Mouse (Mus musculus) cerebellum, adult 9-10 months (tissue): Measurements from ENCODE around the gene Dusp5.

Experiments
- DNase-seq: peaks from one replicate; pipeline ENCODE4 v3.0.0; 2022

Gene Dusp5

GRCm38 (mm10) chr19:53519549-53519948 is 9.4 kb upstream of the Dusp5 start:
- DNase-seq: no peak

GRCm38 (mm10) chr19:53519981-53520380 is 8.9 kb upstream of the Dusp5 start:
- DNase-seq: no peak

- no peak for DNase-seq
Measured at GRCm38 (mm10) chr19:53521137-53521795, 7.6 kb upstream of the Dusp5 start.

- no peak for DNase-seq
Measured at GRCm38 (mm10) chr19:53527480-53527879, 1.4 kb upstream of the Dusp5 start.

- DNase-seq: peak; percentile 61
Measured at GRCm38 (mm10) chr19:53528131-53528621, 733 bp upstream of the Dusp5 start.

GRCm38 (mm10) chr19:53529455-53529704 is 471 bp downstream of the Dusp5 start:
- no peak for DNase-seq

- peak; percentile 68 for DNase-seq
Measured at GRCm38 (mm10) chr19:53529705-53530562, 1.0 kb downstream of the Dusp5 start.

- peak; percentile 64 for DNase-seq
Measured at GRCm38 (mm10) chr19:53531416-53531815, 2.5 kb downstream of the Dusp5 start.

- DNase-seq: peak; percentile 82
Measured at GRCm38 (mm10) chr19:53532021-53532420, 3.1 kb downstream of the Dusp5 start.

GRCm38 (mm10) chr19:53532676-53533075 is 3.8 kb downstream of the Dusp5 start:
- peak; percentile 54 for DNase-seq

GRCm38 (mm10) chr19:53533236-53533635 is 4.3 kb downstream of the Dusp5 start:
- DNase-seq: peak; percentile 53

- no peak for DNase-seq
Measured at GRCm38 (mm10) chr19:53533810-53534601, 5.1 kb downstream of the Dusp5 start.

- DNase-seq: peak; percentile 78
Measured at GRCm38 (mm10) chr19:53534757-53535410, 6.0 kb downstream of the Dusp5 start.

GRCm38 (mm10) chr19:53535421-53535820 is 6.5 kb downstream of the Dusp5 start:
- peak; percentile 68 for DNase-seq

- no peak for DNase-seq
Measured at GRCm38 (mm10) chr19:53536251-53536650, 7.3 kb downstream of the Dusp5 start.

GRCm38 (mm10) chr19:53536731-53537666 is 8.1 kb downstream of the Dusp5 start:
- DNase-seq: peak; percentile 75

GRCm38 (mm10) chr19:53538024-53538423 is 9.1 kb downstream of the Dusp5 start:
- DNase-seq: no peak

- no peak for DNase-seq
Measured at GRCm38 (mm10) chr19:53538796-53539195, 9.9 kb downstream of the Dusp5 start.

- DNase-seq: no peak
Measured at GRCm38 (mm10) chr19:53539296-53539695, 10.4 kb downstream of the Dusp5 start.

GRCm38 (mm10) chr19:53543602-53544001 is 14.7 kb downstream of the Dusp5 start:
- DNase-seq: no peak

- DNase-seq: no peak
Measured at GRCm38 (mm10) chr19:53544923-53545561, 16.1 kb downstream of the Dusp5 start.
